Mouse (Mus musculus) cerebellum, adult 2 months (tissue): Measurements from ENCODE around the gene Coq4.

Source experiments
- CTCF ChIP-seq: fragments of 200-500 bp; IDR thresholded peaks from 2 replicates; pipeline ENCODE4 v1.5.1; 2011; ENCODE audit warnings: low read depth, mild to moderate bottlenecking, control low read depth, low read length, moderate library complexity, borderline replicate concordance; ENCODE audit not compliant: insufficient read depth
- POLR2A ChIP-seq: fragments of 200-500 bp; IDR thresholded peaks from 2 replicates; pipeline ENCODE4 v1.6.1; 2011; ENCODE audit warnings: low read length, control low read depth, borderline replicate concordance; ENCODE audit not compliant: insufficient read depth

DNA sequence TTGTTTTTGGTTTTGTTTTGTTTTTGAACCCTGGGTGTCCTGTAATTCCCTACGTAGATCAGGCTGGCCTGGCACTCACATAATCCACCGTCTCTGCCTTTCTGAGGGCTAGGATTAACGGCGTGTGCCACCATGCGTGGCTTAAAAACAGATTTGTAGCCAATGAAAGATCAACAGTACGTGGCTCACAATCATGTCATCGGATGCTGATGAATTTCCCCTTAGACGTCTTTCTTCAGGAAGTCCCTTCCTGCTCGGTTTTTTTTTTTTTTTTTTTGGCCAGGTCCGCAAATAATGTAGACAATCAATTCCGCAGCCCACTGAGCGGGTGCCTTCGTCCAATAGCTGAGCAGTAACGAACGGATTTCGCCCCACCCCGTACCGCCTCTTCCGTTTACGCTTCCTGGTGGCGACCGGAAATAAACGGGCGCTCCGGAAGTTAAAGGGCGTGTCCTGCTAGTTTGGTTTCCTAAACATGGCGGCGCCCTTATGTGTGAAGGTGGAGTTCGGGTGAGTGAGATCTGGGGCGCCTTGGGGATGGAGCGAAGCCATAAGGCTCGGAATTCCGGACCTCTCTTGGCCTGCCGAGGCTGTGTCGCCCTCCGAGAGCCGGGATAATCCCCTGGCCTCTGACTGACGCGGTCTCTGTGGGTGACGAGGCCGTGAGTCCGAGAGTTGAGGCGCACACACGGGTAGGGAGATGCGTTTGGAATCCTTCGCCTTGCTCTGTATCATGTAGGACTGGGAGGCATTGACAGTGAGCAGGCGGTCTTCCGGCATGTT is 39.8 kb downstream of the Coq4 start:
- TF ChIP-seq CTCF (no peak), POLR2A (peak; percentile 69; the same call in 1 of the 2 replicates)
